Mouse (Mus musculus) midbrain, embryonic 10.5 days (tissue): ENCODE data around the gene Zfp641. TPM values are rescaled to one million over a fixed set of nuclear protein-coding genes. Genes with fewer than 3 reads are reported as not detected.

Source experiments
- polyA plus RNA-seq: library from polyadenylated mRNA; unstranded; fragments of >200 nt; fragmentation: Nextera tagmentation; extraction: Ambion mirVana; gene quantifications from 2 replicates; pipeline ENCODE4 v1.2.1, GENCODE M21; 2016

The Zfp641 gene
- polyA plus RNA-seq, 1 experiment from 2014 or later: 1.2 TPM

Other genes with a start within 250 kb of the Zfp641 start
- gene Pfkm, start 203.6 kb downstream of the Zfp641 start, polyA plus RNA-seq: 36.3 and 43.1 TPM in 2 replicates
- 46.2 and 47.3 TPM in 2 replicates for gene Senp1, start 202.4 kb downstream of the Zfp641 start, polyA plus RNA-seq
- gene Asb8, start 130.5 kb downstream of the Zfp641 start, polyA plus RNA-seq: 41.7 and 47.2 TPM in 2 replicates
- gene Ccdc184, start 129.0 kb downstream of the Zfp641 start, polyA plus RNA-seq: 7.3 and 11.2 TPM in 2 replicates
- gene Olfr288, start 100.6 kb downstream of the Zfp641 start, polyA plus RNA-seq: not detected in 2 replicates
- gene Gm44579, start 75.2 kb downstream of the Zfp641 start, polyA plus RNA-seq: not detected in 2 replicates
- gene Olfr287, start 75.1 kb downstream of the Zfp641 start, polyA plus RNA-seq: not detected in 2 replicates
- gene Olfr286, start 61.7 kb downstream of the Zfp641 start, polyA plus RNA-seq: 0.02 TPM in 1 of 2 replicates, not detected in the other
- gene H1fnt, start 38.9 kb downstream of the Zfp641 start, polyA plus RNA-seq: not detected in 2 replicates
- not detected in 2 replicates for gene Olfr285, start 21.2 kb upstream of the Zfp641 start, polyA plus RNA-seq
- gene Olfr284, start 44.8 kb upstream of the Zfp641 start, polyA plus RNA-seq: not detected in 2 replicates
- not detected in 2 replicates for gene Olfr283, start 84.8 kb upstream of the Zfp641 start, polyA plus RNA-seq
- gene Olfr282, start 135.1 kb upstream of the Zfp641 start, polyA plus RNA-seq: not detected in 2 replicates
- not detected in 2 replicates for gene Olfr281, start 156.4 kb upstream of the Zfp641 start, polyA plus RNA-seq
- not detected in 2 replicates for gene OR5BS1P, start 173.7 kb upstream of the Zfp641 start, polyA plus RNA-seq
- gene Lalba, start 186.6 kb upstream of the Zfp641 start, polyA plus RNA-seq: 0.47 TPM in 1 of 2 replicates, not detected in the other
- gene Olfr279, start 196.2 kb upstream of the Zfp641 start, polyA plus RNA-seq: not detected in 2 replicates
- gene Kansl2, start 238.1 kb upstream of the Zfp641 start, polyA plus RNA-seq: 139 and 150 TPM in 2 replicates